Mouse (Mus musculus) lung, adult 2 months (tissue): ENCODE results near the gene Olfr117. TPM values are rescaled to one million over a fixed set of nuclear protein-coding genes. Genes with fewer than 3 reads are reported as not detected.
"Not testable (repeated sequence)": the region's sequence is repeated elsewhere in the genome, so short reads cannot be mapped to it uniquely, and the experiment has no call there.

Experiments
- DNase-seq: peaks from one replicate; pipeline ENCODE4 v3.0.0; 2022
- H3K4me1 ChIP-seq: fragments of 200-500 bp; 2 replicates; pipeline ENCODE4 v1.6.1; 2011; ENCODE audit warnings: low read length; ENCODE audit not compliant: control insufficient read depth, insufficient read depth
- H3K4me3 ChIP-seq: fragments of 200-500 bp; replicated peaks from 2 replicates; pipeline ENCODE3; 2011; ENCODE audit warnings: low read depth, mild to moderate bottlenecking, control low read depth, low read length; ENCODE audit errors: extremely low read depth
- CTCF ChIP-seq: fragments of 200-500 bp; IDR thresholded peaks from 2 replicates; pipeline ENCODE4 v1.5.1; 2011; ENCODE audit warnings: mild to moderate bottlenecking, low read length, control low read depth; ENCODE audit not compliant: insufficient read depth
- POLR2A ChIP-seq: fragments of 200-500 bp; IDR thresholded peaks from 2 replicates; pipeline ENCODE4 v1.6.1; 2011; ENCODE audit warnings: low read depth, mild to moderate bottlenecking, control low read depth, low read length, borderline replicate concordance; ENCODE audit errors: extremely low read depth
- WGBS: fragments of 180-500 bp; shearing (Covaris S2); methylation state at CpG from one replicate; pipeline ENCODE4 v1.1.7; 2018; 5-methylcytosine and 5-hydroxymethylcytosine counted together
- polyA plus RNA-seq: library from polyadenylated mRNA; depleted of rRNA; stranded (reverse); fragments of >200 nt; gene quantifications from 2 replicates; pipeline ENCODE4 v1.2.3, GENCODE M21; 2012; rRNA removed

The Olfr117 gene
- polyA plus RNA-seq = not detected in 2 replicates

DNA sequence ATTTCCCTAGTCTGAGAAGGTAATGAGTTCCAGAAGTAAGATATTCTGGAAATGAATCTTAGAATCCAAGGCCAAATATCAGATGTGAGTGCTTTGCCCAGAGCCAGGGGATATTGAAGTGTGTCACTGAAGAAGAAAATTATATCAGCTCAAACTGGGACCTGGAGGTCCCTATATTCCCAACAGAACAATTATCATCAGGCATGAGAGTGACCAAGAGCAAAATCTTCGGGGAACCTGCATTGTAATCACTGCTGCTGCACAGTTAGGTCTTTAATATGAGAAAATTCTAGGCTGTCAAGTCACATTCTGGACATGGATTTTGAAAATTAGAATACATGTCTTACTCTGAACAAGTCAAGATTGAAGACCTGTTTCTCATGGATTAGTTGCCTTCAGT, at the start of gene Olfr117:
Olfr117 (minus strand) TSS at position 101 of the 400 bp plus-strand sequence.
- DNase-seq = no peak
- TF ChIP-seq POLR2A (no peak), CTCF (no peak)
- WGBS = 53% methylated on average over 1 of the region's 1 CpGs
- Histone ChIP-seq H3K4me1 (no peaks in the 10 kb centered on the region), H3K4me3 (no peak within 1 kb of the TSS)

DNA sequence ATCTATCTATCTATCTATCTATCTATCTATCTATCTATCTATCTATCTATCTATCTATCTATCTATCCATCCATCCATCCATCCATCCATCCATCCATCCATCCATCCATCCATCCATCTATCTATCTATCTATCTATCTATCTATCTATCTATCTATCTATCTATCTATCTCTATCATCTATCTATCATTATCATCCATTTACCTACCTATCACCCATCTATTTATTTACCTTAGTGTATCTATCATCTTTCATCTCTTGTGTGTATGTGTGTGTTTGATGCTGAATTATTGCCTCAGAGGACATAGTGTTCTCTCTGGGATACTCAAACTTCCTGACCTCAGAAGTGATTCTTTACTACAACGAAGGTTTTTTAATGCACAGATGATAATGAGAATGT, 32.7 kb upstream of the Olfr117 start, which contains the start of gene Olfr119:
Olfr119 (plus strand) TSS at position 301 of the 400 bp plus-strand sequence.
- DNase-seq, H3K4me3 ChIP-seq, H3K4me1 ChIP-seq: not testable (repeated sequence)
- WGBS = 42% methylated on average over 1 of the region's 1 CpGs

DNA sequence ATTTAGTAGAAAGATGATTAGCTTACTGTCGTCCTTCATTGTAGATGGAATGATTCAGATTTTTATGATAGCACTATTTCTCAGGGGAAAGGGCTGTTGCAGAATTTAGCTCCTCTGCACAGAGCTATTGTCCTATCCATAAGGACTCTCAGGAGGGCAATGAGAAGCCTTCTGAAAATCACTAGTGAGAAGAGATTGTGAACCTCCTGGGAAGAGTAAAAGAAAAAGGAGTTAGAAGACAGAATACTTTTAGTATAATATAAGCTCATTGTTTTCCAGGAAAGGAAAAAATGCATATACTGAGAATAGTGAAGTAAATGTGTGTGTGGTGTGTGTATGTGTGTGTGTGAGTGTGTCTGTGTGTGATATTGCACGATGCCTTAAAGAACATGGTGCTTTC, 3.1 kb upstream of the Olfr117 start, which contains the start of gene Olfr118:
Olfr118 (plus strand) TSS at position 301 of the 400 bp plus-strand sequence.
- WGBS = 46% methylated on average over 2 of the region's 2 CpGs
- no peak for DNase-seq
- Histone ChIP-seq H3K4me1 (no peaks in the 10 kb centered on the region), H3K4me3 (no peak within 1 kb of the TSS)
- TF ChIP-seq CTCF = no peak
- no peak for TF ChIP-seq POLR2A

DNA sequence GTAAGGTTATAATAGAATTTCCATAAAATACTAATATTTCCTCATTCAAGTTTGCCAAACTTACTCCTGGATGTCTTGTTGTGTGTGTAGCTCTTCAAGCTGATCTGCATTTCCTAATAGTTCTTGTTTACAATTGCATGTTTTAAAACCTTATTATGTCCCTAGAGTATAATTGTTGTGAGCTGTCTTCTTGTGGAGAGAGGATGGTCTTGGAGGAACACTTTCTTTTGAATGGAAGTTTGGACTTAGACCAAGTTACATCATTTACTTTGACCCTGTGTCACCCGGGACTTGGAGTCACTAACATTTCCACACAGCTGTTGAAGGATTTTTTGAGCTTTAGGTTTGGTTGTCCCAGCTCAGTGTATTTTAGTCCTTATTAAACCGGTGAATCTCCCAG, 36.6 kb downstream of the Olfr117 start, which contains the start of the genes Olfr115 and Olfr116:
Olfr115 (minus strand) TSS at position 101 of the 400 bp plus-strand sequence.
Olfr116 (minus strand) TSS at position 191 of the 400 bp plus-strand sequence.
- no peak for TF ChIP-seq POLR2A
- Histone ChIP-seq H3K4me1 (no peaks in the 10 kb centered on the region), H3K4me3 (no peak within 1 kb of the TSS)
- WGBS = 83% methylated on average over 2 of the region's 2 CpGs
- DNase-seq = no peak

Other genes with a start within 250 kb of the Olfr117 start
- not detected in 2 replicates for gene Olfr108, start 218.3 kb downstream of the Olfr117 start, polyA plus RNA-seq
- gene Olfr109, start 204.9 kb downstream of the Olfr117 start, polyA plus RNA-seq = not detected in 2 replicates
- gene H2-M2, start 180.2 kb downstream of the Olfr117 start, polyA plus RNA-seq = 0.28 and 0.63 TPM in 2 replicates
- gene Olfr110, start 171.3 kb downstream of the Olfr117 start, polyA plus RNA-seq = 0.07 TPM in 1 of 2 replicates, not detected in the other
- 0.07 and 0.21 TPM in 2 replicates for gene Olfr111, start 155.8 kb downstream of the Olfr117 start, polyA plus RNA-seq
- not detected in 2 replicates for gene Olfr112, start 94.3 kb downstream of the Olfr117 start, polyA plus RNA-seq
- not detected in 2 replicates for gene Olfr113, start 86.1 kb downstream of the Olfr117 start, polyA plus RNA-seq
- not detected in 2 replicates for gene Olfr114, start 71.0 kb downstream of the Olfr117 start, polyA plus RNA-seq
- not detected in 2 replicates for gene Olfr115, start 36.7 kb downstream of the Olfr117 start, polyA plus RNA-seq
- gene Olfr116, start 36.6 kb downstream of the Olfr117 start, polyA plus RNA-seq = not detected in 2 replicates
- not detected in 2 replicates for gene Olfr118, start 3.2 kb upstream of the Olfr117 start, polyA plus RNA-seq
- gene Olfr119, start 32.8 kb upstream of the Olfr117 start, polyA plus RNA-seq = not detected in 2 replicates
- gene Olfr120, start 58.0 kb upstream of the Olfr117 start, polyA plus RNA-seq = not detected in 2 replicates
- not detected in 2 replicates for gene Olfr121, start 85.1 kb upstream of the Olfr117 start, polyA plus RNA-seq
- not detected in 2 replicates for gene Olfr122, start 104.8 kb upstream of the Olfr117 start, polyA plus RNA-seq
- not detected in 2 replicates for gene Olfr123, start 129.7 kb upstream of the Olfr117 start, polyA plus RNA-seq
- gene Olfr124, start 136.1 kb upstream of the Olfr117 start, polyA plus RNA-seq = not detected in 2 replicates
- not detected in 2 replicates for gene Olfr125, start 169.2 kb upstream of the Olfr117 start, polyA plus RNA-seq
- not detected in 2 replicates for gene Olfr126, start 183.7 kb upstream of the Olfr117 start, polyA plus RNA-seq
- gene Olfr127, start 236.7 kb upstream of the Olfr117 start, polyA plus RNA-seq = not detected in 2 replicates